Mouse (Mus musculus) embryonic fibroblast, embryonic 13.5 days (primary cell): ENCODE measurements around the gene Syt13.

ENCODE experiments used
- CTCF ChIP-seq: IDR thresholded peaks from 2 replicates; pipeline ENCODE4 v1.5.1; 2011; ENCODE audit warnings: mild to moderate bottlenecking, control low read depth, low read length, moderate library complexity, borderline replicate concordance; ENCODE audit not compliant: insufficient read depth
- POLR2A ChIP-seq: IDR thresholded peaks from 2 replicates; pipeline ENCODE4 v1.6.1; 2011; ENCODE audit warnings: low read depth, mild to moderate bottlenecking, control low read depth, low read length, moderate library complexity

DNA sequence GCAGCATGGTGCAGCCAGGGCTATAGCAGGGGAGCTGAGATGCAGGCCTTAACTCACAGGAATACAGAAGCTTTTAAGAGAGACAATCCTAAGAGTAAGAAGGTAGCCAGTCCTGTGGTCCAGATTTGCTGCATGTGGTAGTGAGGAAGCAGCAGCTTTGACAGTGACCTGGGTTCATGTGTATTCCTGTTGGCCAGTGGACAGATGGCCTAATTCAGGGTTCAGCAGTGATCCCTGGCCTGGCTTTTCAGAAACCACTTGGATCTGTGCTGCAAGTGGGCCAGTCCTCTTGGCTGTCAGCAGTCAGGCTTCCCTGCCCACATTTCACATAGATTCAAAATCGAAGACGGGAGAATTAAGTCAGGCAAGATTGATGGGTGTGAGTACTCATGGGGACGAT is 26.6 kb downstream of the Syt13 start:
- TF ChIP-seq POLR2A (no peak), CTCF (no peak)
